Mouse (Mus musculus) 3134 (cell line): Measurements from ENCODE around the gene Exoc7.

ENCODE experiments used
- DNase-seq: peaks from one replicate; pipeline ENCODE4 v3.0.0-alpha.2; 2011; ENCODE audit warnings: low spot score; ENCODE audit not compliant: insufficient read length; ENCODE audit errors: extremely low read depth

The Exoc7 gene

GRCm38 (mm10) chr11:116247502-116248222 lies 59.4 kb downstream of the Exoc7 start:
- DNase-seq, result no peak

- DNase-seq, result no peak
Observed at GRCm38 (mm10) chr11:116245616-116246015, 61.4 kb downstream of the Exoc7 start.

DNA sequence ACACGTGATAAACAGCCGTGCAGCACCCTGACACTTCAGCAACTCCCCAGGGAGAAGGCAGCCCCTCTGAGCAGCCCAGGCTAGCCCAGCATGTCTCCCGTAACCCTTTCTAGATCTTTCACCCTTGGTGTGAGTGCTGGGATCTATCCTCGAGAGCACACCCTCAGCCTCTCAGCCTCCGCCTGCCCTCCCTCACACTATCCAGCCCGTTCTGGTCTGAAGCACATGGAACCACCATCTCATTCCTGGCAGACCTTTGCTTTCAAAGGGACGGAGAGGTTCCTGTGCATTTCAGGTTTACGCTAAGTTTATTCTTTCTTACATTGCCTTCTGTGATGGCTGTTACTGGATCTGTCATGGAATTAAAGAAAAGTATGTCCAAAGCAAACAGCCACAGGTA lies 62.5 kb downstream of the Exoc7 start:
- no peak for DNase-seq

DNA sequence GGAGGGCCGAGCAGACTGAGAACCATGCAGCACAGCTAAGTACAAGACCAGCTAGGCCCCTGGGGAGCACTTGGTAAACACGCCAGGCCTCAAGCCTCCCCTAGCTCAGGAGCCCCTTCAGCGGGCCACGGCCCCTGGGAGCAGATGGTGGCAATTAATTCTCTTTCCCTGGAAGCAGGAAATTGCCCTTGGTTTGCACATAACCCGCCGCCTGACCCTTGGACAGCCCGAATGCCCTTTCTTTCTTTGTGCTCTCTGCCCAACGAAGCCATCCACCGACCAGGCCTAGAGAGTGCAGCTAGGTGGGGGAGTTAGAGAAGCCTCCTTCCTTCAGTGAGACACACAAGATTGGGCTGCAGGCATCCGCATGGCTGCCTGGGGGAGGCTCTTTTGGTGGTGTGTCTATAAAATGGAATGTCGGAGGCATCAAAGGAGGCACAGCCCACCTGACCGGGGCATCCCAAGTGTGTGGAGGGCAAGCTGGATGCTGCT lies 65.2 kb downstream of the Exoc7 start:
- DNase-seq, result no peak

GRCm38 (mm10) chr11:116239797-116240196 lies 67.2 kb downstream of the Exoc7 start:
- no peak for DNase-seq
